Mouse (Mus musculus): Measurements from ENCODE around the gene Adgrb3.

DNA sequence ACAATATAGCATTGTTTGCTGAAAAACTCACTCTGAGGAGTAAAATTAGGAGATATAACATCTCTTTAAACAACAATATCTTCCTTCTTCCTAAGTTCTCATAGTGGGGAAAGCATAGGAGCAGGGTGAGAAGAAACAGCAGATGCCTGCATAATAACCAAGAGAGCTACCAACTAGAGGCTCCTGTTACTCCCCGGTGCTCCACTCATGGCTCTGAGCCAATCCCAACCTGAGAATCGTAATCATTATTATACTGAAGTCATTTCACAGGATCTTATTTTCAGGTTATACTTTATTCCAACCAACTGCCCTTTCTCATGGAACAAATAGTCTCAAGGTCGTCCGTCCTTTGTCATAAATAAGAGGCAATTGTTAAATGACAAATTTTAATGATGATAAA lies 75.0 kb downstream of the Adgrb3 start:
- TF ChIP-seq CTCF (conservative IDR thresholded peaks at IDR 0.05; ENCODE audit: insufficient read depth, insufficient read length, low read depth, low read length) (no peak), POLR2A (IDR thresholded peaks at IDR 0.05; ENCODE audit: low read depth, low read length) (no peak)

Measured in kidney, adult 2 months (tissue).